Mouse (Mus musculus) E14TG2a.4 (cell line): ENCODE results near the gene Igsf21.

Experiments
- CTCF ChIP-seq: conservative IDR thresholded peaks from 2 replicates; pipeline ENCODE4 v1.5.1; 2014; ENCODE audit warnings: low read length
- NANOG ChIP-seq: IDR thresholded peaks from 2 replicates; pipeline ENCODE4 v1.6.1; 2014; ENCODE audit warnings: borderline replicate concordance, low read length, mixed read lengths
- POU5F1 ChIP-seq: IDR thresholded peaks from 2 replicates; pipeline ENCODE4 v1.6.1; 2014; ENCODE audit warnings: low read length, borderline replicate concordance

DNA sequence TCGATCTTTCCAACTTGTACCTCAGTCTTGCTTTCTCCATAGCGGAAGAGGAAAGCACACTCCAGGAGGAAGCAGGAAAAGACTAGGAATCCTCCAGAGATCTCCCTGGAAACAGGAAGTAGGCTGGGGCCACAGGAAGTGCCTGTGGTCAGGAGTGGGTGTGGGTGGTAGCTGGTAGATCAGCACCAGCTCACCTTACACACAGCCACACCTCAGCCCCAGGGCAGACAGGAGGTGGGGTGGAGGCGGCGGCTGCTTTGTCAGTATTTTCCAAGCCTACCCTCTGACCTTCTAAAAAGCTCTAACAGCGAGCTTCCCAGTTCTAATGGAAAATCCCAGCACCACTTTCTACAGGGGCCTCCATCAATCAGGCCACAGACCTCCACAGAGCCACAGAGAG, 107.7 kb downstream of the Igsf21 start:
- TF ChIP-seq CTCF = no peak
- no peak for TF ChIP-seq NANOG
- no peak for TF ChIP-seq POU5F1
